Mouse (Mus musculus): Measurements from ENCODE around the gene Trmu.

- TF ChIP-seq POLR2A (IDR thresholded peaks at IDR 0.05; ENCODE audit: extremely low read depth, insufficient read depth, low read length) (no peak), CTCF (IDR thresholded peaks at IDR 0.05; ENCODE audit: low read depth, low read length) (no peak)
Measured at GRCm38 (mm10) chr15:85829470-85829869, 49.6 kb upstream of the Trmu start.

Measured in liver, adult 2 months (tissue).